Mouse (Mus musculus): ENCODE measurements around the gene Ccz1. TPM values are rescaled to one million over a fixed set of nuclear protein-coding genes. Genes with fewer than 3 reads are reported as not detected.

Ccz1 gene
- polyA plus RNA-seq, 1 experiment = 71.9 TPM

- H3K4me3 ChIP-seq (ENCODE audit: insufficient read depth, low read length) = no peak overlapping the region
Observed at GRCm38 (mm10) chr5:143950016-143950415, 64.7 kb downstream of the Ccz1 start.

GRCm38 (mm10) chr5:143948361-143948760, 66.3 kb downstream of the Ccz1 start:
- Histone ChIP-seq H3K4me1 (ENCODE audit: control insufficient read depth, insufficient read depth, low read length) (no peaks in the 10 kb centered on the region), H3K4me3 (ENCODE audit: insufficient read depth, low read length) (no peak overlapping the region), H3K27ac (ENCODE audit: insufficient read depth, low read depth, low read length) (no peak overlapping the region)
- TF ChIP-seq POLR2A (IDR thresholded peaks at IDR 0.05; ENCODE audit: borderline replicate concordance, low read depth, low read length) = no peak
- TF ChIP-seq CTCF (IDR thresholded peaks at IDR 0.05; ENCODE audit: low read depth, low read length) = no peak

More at GRCm38 (mm10) chr5:143950016-143950415, 64.7 kb downstream of the Ccz1 start:
- Histone ChIP-seq H3K27ac (ENCODE audit: insufficient read depth, low read depth, low read length) (no peak overlapping the region), H3K4me1 (ENCODE audit: control insufficient read depth, insufficient read depth, low read length) (no peaks in the 10 kb centered on the region)
- TF ChIP-seq CTCF (IDR thresholded peaks at IDR 0.05; ENCODE audit: low read depth, low read length) (no peak), POLR2A (IDR thresholded peaks at IDR 0.05; ENCODE audit: borderline replicate concordance, low read depth, low read length) (no peak)

- no peak for TF ChIP-seq POLR2A (IDR thresholded peaks at IDR 0.05; ENCODE audit: borderline replicate concordance, low read depth, low read length)
- TF ChIP-seq CTCF (IDR thresholded peaks at IDR 0.05; ENCODE audit: low read depth, low read length) = no peak
- Histone ChIP-seq H3K4me1 (ENCODE audit: control insufficient read depth, insufficient read depth, low read length) (no peaks in the 10 kb centered on the region), H3K4me3 (ENCODE audit: insufficient read depth, low read length) (no peak overlapping the region), H3K27ac (ENCODE audit: insufficient read depth, low read depth, low read length) (no peak overlapping the region)
Observed at GRCm38 (mm10) chr5:143943231-143944125, 71.2 kb downstream of the Ccz1 start.

DNA sequence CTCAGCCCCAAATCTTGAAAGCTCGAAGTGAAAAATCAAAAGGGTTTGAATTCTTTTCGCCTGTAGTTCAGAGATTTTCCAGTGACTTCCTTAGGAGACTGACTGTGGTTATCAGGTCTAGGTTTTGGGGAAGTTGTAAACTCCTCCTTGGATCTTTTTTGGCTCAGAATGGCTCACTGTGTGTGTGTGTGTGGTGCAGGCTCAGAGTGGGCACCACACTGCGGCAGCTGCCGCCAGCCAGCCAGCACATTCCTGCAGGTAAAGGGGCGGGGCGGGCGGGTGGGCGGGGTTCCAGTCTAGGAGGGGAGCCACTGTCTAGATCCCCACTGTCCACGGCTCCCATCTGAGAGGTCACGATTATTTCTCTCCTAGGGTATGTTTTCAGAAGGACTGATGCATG, 73.1 kb downstream of the Ccz1 start:
- TF ChIP-seq POLR2A (IDR thresholded peaks at IDR 0.05; ENCODE audit: borderline replicate concordance, low read depth, low read length) = no peak
- H3K4me1 ChIP-seq (ENCODE audit: control insufficient read depth, insufficient read depth, low read length) = no peaks in the 10 kb centered on the region
- no peak overlapping the region for H3K27ac ChIP-seq (ENCODE audit: insufficient read depth, low read depth, low read length)
- no peak overlapping the region for H3K4me3 ChIP-seq (ENCODE audit: insufficient read depth, low read length)

Other genes starting within 250 kb of the Ccz1 start
- 46.6 and 47.6 TPM in 2 replicates for gene Eif2ak1, start 197.1 kb downstream of the Ccz1 start, polyA plus RNA-seq (2012; ENCODE audit: insufficient read depth, insufficient read length, missing spikeins)
- gene Ankrd61, start 117.2 kb downstream of the Ccz1 start, polyA plus RNA-seq (2012; ENCODE audit: insufficient read depth, insufficient read length, missing spikeins) = not detected in 2 replicates
- 14.4 and 16.0 TPM in 2 replicates for gene Aimp2, start 105.0 kb downstream of the Ccz1 start, polyA plus RNA-seq (2012; ENCODE audit: insufficient read depth, insufficient read length, missing spikeins)
- 7.9 and 9.9 TPM in 2 replicates for gene Pms2, start 104.9 kb downstream of the Ccz1 start, polyA plus RNA-seq (2012; ENCODE audit: insufficient read depth, insufficient read length, missing spikeins)
- 2.4 TPM in 1 of 2 replicates, not detected in the other for gene Gm42421, start 86.7 kb downstream of the Ccz1 start, polyA plus RNA-seq (2012; ENCODE audit: insufficient read depth, insufficient read length, missing spikeins)
- not detected in 2 replicates for gene Rsph10b, start 81.8 kb downstream of the Ccz1 start, polyA plus RNA-seq (2012; ENCODE audit: insufficient read depth, insufficient read length, missing spikeins)
- gene Ocm, start 11.8 kb upstream of the Ccz1 start, polyA plus RNA-seq (2012; ENCODE audit: insufficient read depth, insufficient read length, missing spikeins) = not detected in 2 replicates
- gene Lmtk2, start 85.6 kb upstream of the Ccz1 start, polyA plus RNA-seq (2012; ENCODE audit: insufficient read depth, insufficient read length, missing spikeins) = 2.9 and 3.8 TPM in 2 replicates
- gene Bhlha15, start 175.4 kb upstream of the Ccz1 start, polyA plus RNA-seq (2012; ENCODE audit: insufficient read depth, insufficient read length, missing spikeins) = not detected in 2 replicates
- 50.7 and 55.3 TPM in 2 replicates for gene Tecpr1, start 208.7 kb upstream of the Ccz1 start, polyA plus RNA-seq (2012; ENCODE audit: insufficient read depth, insufficient read length, missing spikeins)
- 521 and 566 TPM in 2 replicates for gene Bri3, start 229.6 kb upstream of the Ccz1 start, polyA plus RNA-seq (2012; ENCODE audit: insufficient read depth, insufficient read length, missing spikeins)